Mouse (Mus musculus): ENCODE measurements around the gene Zkscan5.

Zkscan5 gene

DNA sequence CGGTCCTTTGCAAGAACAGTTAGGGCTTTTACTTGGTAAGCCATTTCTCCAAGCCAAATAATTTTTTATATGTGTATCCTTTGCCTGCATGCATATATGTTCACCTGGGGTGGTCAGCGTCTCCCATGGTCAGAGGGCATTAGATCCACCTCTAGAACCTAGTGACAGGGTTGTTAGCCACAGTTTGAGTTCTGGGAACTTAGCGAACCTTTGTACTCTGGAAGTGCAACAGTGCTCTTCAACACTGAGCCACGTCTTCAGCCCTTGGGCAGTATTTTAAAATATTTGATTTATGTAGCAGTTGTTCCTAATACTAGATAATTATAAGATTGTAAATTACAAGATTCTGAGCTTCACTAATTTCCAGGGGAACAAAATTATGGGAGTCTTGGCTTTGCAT is 26.3 kb downstream of the Zkscan5 start:
- ChIA-PET POLR2A (interaction anchor here (0.6 to 16.5 kb wide), 46 partner anchors 7 to 667 kb away, joined by 3 to 510 read pairs (median 12); partner anchors contain the start of genes Zkscan5 (in 3 of the 4), Cpsf4 (in 2 of the 4), Ptcd1 (in 2 of the 4) and Zkscan14 (in 2 of the 4)), CTCF (interaction anchor here in 1 of 4 experiments (0.6 kb wide), 1 partner anchor 1917 kb away, joined by 3 read pairs; no protein-coding TSS in a partner anchor)

DNA sequence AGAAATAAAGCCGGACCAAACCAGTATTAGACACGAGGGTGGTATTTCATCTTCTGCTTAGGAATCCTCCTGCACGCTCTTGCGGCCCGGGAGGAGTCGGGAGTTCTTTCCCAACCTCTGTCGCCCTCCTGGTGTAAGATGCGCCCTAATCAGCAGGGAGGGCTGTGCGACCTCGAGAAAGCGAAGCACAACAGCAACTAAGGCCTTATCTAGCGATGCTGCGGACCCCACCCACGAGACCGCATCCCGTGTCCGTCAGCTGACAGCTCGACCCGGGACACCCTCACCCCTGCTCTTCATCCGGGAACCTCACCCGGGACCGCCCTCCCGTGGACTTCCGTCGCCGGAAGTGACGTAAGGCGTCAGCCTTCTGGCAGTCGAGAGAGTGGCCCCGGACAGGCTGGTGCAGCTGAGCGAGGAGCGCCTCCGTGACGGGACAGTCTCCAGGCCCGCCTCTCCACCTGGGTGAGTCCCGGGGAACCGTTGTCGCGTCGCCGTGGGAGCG is 27.1 kb downstream of the Zkscan5 start, which contains the start of gene Zfp655:
Zfp655 (plus strand) TSS at position 349 of the 505 bp plus-strand sequence.
- POLR2A ChIA-PET = interaction anchor here (0.6 to 16.5 kb wide), 64 partner anchors 8 to 1114 kb away, joined by 3 to 510 read pairs (median 6); partner anchors contain the start of genes Zscan25 (in 4 of the 4), Zkscan5 (in 3 of the 4), Arpc1a (in 2 of the 4) and Cpsf4 (in 2 of the 4)
- CTCF ChIA-PET = interaction anchor here in 1 of 4 experiments (1.1 kb wide), 1 partner anchor 17 kb away, joined by 3 read pairs; no protein-coding TSS in a partner anchor

DNA sequence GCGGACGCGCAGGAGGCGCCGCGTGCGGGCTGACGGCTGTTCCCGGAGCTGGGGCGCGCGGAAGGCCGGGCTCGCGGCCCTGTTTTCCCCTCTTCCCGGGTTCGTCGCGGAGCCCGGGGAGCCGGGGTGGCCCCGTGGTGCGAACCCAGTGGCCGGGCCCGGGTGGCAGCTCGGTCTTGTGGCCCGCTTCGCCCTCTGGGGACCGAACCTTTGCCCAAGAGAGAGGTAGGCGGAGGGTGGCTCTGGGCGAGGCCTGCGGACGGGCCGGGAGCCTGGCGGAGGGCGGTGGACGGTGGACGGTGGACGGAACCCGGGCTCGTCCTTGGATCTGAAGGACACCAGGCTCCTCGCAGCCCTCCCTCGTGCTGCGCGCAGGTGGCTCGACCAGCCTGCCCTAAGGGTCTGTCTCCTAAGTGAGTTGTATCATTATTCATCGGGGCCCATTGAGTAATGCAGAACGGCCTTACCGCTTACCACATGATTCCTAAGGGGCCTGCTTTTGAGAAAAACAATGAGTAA is 27.6 kb downstream of the Zkscan5 start:
- ChIA-PET CTCF (interaction anchor here in 1 of 4 experiments (1.1 kb wide), 1 partner anchor 18 kb away, joined by 3 read pairs; no protein-coding TSS in a partner anchor), POLR2A (interaction anchor here (0.7 to 16.5 kb wide), 53 partner anchors 9 to 1113 kb away, joined by 3 to 510 read pairs (median 10); partner anchors contain the start of genes Zkscan5 (in 3 of the 4), Zscan25 (in 3 of the 4), Arpc1a (in 2 of the 4) and Cpsf4 (in 2 of the 4))

DNA sequence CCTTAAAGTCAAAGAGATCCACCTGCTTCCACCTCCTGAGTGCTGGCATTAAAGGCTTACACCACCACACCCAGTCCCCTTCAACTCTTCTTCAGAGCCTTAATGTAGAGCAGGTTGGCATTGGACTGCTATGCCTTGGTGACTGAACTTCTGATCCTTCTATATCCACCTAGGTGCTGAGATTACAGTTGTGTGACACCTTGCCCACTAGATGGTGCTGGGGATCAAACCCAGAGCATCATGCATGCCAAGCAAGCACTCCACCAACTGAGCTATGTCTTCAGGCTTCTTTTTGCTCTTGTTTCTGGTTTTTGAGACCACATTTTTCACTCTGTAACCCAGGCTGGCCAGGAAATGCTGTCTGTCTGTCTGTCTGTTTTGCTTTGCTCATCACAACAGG is 30.3 kb downstream of the Zkscan5 start:
- POLR2A ChIA-PET = interaction anchor here in 3 of 4 experiments (0.9 to 16.5 kb wide), 27 partner anchors 8 to 104 kb away, joined by 3 to 510 read pairs (median 4); partner anchors contain the start of genes Zkscan5 (in 3 of the 3), Cpsf4 (in 2 of the 3), Ptcd1 (in 2 of the 3) and Zkscan14 (in 1 of the 3)
- CTCF ChIA-PET = interaction anchor here in 3 of 4 experiments (0.6 to 1.8 kb wide), 5 partner anchors 13 to 126 kb away, joined by 3 to 10 read pairs (median 3); partner anchors contain the start of gene Zkscan5 (in 1 of the 3)

DNA sequence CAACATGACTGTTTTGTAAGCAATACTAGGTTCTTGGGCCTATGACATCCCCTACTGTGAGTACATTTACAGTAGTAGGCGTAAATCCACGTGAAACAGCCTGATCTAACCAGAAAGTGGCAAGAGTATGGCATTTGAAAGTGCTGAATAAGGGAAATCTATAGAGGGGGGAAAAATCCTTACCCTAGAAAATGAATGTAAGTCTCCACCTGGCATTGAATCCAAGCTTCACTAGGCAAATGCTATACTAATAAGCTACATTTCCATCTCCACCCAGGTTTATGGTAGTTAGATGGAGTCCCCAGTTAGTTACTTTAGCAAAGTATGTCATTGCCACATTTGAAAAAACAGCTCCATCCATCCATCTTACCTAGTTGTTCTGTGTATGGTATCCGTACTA is 45.2 kb downstream of the Zkscan5 start:
- POLR2A ChIA-PET = interaction anchor here in 3 of 4 experiments (0.7 to 11.1 kb wide), 10 partner anchors 10 to 1537 kb away, joined by 3 to 188 read pairs (median 8); partner anchors contain the start of genes Zfp655 (in 3 of the 3) and Zkscan5 (in 1 of the 3)
- CTCF ChIA-PET = interaction anchor here in 1 of 4 experiments (0.7 kb wide), 1 partner anchor 955 kb away, joined by 5 read pairs; no protein-coding TSS in a partner anchor
